Mouse (Mus musculus): ENCODE measurements around the gene Tifa. TPM values are rescaled to one million over a fixed set of nuclear protein-coding genes. Genes with fewer than 3 reads are reported as not detected.

The Tifa gene
- polyA plus RNA-seq, 1 experiment from 2014 or later, result 5.0 TPM

GRCm38 (mm10) chr3:127790234-127791055 lies 840 bp downstream of the Tifa start:
- peak overlapping the region; percentile 70 for H3K9ac ChIP-seq
- peaks cover 19% of the 10 kb centered on the region for H3K4me1 ChIP-seq
- no peaks in the 10 kb centered on the region for H3K9me3 ChIP-seq (replicated peaks)
- H3K27ac ChIP-seq, result no peak overlapping the region
- peak; percentile 81 for ATAC-seq
- H3K27me3 ChIP-seq, result peaks cover 46% of the 10 kb centered on the region
- peak overlapping the region; percentile 60 for H3K4me3 ChIP-seq
- WGBS, result under 1% methylated on average over 34 of the region's 36 CpGs
- H3K4me2 ChIP-seq, result peak overlapping the region; percentile 90
- H3K36me3 ChIP-seq (ENCODE audit: poor library complexity, severe bottlenecking), result no peaks in the 10 kb centered on the region

GRCm38 (mm10) chr3:127791056-127791483 lies 1.5 kb downstream of the Tifa start:
- Histone ChIP-seq H3K27ac (no peak overlapping the region), H3K27me3 (peaks cover 41% of the 10 kb centered on the region)
- WGBS, result 4% methylated on average over 15 of the region's 15 CpGs

DNA sequence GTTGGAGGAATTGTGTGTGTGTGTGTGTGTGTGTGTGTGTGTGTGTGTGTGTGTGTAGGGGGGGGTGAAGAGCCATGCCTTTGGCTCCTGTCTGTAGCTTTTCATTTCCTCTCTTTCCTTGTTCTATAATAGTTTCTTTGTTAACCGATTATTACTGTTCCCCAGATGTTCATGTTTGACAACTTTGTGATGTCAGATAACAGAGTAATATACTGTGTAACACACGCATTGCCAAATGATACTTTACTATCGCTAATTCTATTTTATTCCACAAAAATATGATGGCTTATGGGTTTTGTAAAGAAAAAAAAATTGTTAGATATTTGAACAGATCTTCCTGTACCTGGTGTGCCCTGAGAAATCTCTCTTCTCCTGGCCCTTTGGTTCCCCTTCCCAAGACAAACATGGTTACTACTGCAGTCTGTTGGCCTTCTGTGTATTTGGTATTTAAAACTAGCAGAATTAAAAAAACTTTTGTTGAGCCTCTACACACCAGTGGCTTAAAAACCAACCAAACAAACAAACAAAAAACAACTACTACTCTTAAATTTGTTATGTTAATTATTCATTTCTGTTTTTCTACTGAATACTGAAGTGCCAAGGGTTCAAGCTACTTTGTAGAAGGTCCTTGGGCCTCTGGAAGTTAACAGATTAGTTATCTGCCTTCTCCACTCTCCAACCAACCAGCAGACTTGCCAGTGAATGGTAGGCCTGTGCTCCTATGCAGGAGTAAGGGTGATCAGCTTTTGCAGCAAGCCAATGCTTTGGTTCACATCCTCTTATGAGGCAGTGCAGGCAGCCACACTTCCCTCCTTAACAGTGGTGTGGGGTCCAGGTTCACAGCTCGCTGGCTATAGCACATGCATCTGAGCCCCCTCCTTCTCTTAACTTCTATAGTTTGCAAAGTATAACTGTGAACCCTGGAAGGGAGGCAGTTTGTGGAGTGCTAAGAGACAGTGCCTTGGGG lies 2.3 kb downstream of the Tifa start:
- 63% methylated on average over 4 of the region's 4 CpGs for WGBS
- no peaks in the 10 kb centered on the region for H3K36me3 ChIP-seq (ENCODE audit: poor library complexity, severe bottlenecking)
- H3K4me1 ChIP-seq, result peaks cover 19% of the 10 kb centered on the region
- H3K9me3 ChIP-seq (replicated peaks), result 0 out of 2 replicates have a peak, but pooled peaks cover 2% of the 10 kb centered on the region
- no peak overlapping the region for H3K9ac ChIP-seq
- H3K4me2 ChIP-seq, result peak overlapping the region; percentile 90; the same call in 1 of the 2 replicates
- H3K27ac ChIP-seq, result no peak overlapping the region
- peaks cover 37% of the 10 kb centered on the region for H3K27me3 ChIP-seq
- no peak for ATAC-seq
- no peak overlapping the region for H3K4me3 ChIP-seq

More at GRCm38 (mm10) chr3:127791056-127791483, 1.5 kb downstream of the Tifa start:
- Histone ChIP-seq H3K9me3 (replicated peaks) (0 out of 2 replicates have a peak, but pooled peaks cover 2% of the 10 kb centered on the region), H3K4me3 (peak overlapping the region; percentile 60), H3K4me2 (peak overlapping the region; percentile 90), H3K4me1 (peaks cover 19% of the 10 kb centered on the region), H3K36me3 (ENCODE audit: poor library complexity, severe bottlenecking) (no peaks in the 10 kb centered on the region), H3K9ac (peak overlapping the region; percentile 70; the same call in 1 of the 2 replicates)
- no peak for ATAC-seq

DNA sequence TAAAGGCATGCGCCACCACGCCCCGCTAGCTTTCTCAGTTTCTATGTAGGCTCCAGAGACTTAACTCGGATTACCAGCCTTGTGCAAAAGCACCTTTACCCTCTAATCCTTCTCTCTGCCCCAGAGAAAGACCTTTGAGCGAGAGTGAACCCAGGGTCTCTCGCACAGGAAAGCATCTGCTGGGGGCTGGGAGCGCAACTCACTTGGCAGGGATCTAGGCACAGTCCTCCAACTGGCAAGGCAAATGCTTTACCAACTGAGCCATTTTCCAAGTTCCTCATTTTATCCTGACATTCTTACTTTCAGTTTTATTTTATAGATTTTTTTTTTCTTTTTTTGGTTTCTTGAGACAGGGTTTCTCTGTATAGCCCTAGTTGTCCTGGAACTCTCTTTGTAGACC lies 3.4 kb downstream of the Tifa start:
- Histone ChIP-seq H3K36me3 (ENCODE audit: poor library complexity, severe bottlenecking) (no peaks in the 10 kb centered on the region), H3K27me3 (peaks cover 33% of the 10 kb centered on the region), H3K9ac (no peak overlapping the region), H3K4me2 (no peak overlapping the region), H3K4me3 (no peak overlapping the region), H3K27ac (no peak overlapping the region), H3K9me3 (replicated peaks) (0 out of 2 replicates have a peak, but pooled peaks cover 2% of the 10 kb centered on the region), H3K4me1 (peaks cover 19% of the 10 kb centered on the region)
- ATAC-seq, result no peak
- 71% methylated on average over 7 of the region's 7 CpGs for WGBS

DNA sequence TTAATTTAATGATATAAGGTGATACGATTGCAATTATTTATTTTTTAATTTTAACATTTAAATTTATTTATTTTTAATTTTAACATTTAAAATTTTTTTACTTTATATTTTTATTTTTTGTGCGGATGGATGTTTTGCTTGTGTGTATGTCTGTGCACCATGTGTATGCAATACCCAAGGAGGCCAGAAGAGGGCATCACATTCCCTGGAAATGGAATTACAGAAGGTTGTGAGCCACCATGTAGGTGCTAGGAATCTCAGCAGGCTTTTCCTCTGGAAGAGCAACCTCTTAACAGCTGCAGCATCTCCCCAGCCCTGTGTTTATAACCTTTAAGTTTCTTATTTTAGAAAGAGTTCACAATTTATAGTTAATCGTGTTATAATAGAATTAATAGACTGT lies 6.2 kb downstream of the Tifa start:
- 0 out of 2 replicates have a peak, but pooled peaks cover 2% of the 10 kb centered on the region for H3K9me3 ChIP-seq (replicated peaks)
- peaks cover 14% of the 10 kb centered on the region for H3K27me3 ChIP-seq
- no peak for ATAC-seq
- no peak overlapping the region for H3K27ac ChIP-seq
- H3K4me2 ChIP-seq, result no peak overlapping the region
- no peak overlapping the region for H3K4me3 ChIP-seq
- H3K4me1 ChIP-seq, result peaks cover 6% of the 10 kb centered on the region; the same call in 1 of the 2 replicates
- no peak overlapping the region for H3K9ac ChIP-seq
- WGBS, result 99% methylated on average over 3 of the region's 3 CpGs
- no peaks in the 10 kb centered on the region for H3K36me3 ChIP-seq (ENCODE audit: poor library complexity, severe bottlenecking)

DNA sequence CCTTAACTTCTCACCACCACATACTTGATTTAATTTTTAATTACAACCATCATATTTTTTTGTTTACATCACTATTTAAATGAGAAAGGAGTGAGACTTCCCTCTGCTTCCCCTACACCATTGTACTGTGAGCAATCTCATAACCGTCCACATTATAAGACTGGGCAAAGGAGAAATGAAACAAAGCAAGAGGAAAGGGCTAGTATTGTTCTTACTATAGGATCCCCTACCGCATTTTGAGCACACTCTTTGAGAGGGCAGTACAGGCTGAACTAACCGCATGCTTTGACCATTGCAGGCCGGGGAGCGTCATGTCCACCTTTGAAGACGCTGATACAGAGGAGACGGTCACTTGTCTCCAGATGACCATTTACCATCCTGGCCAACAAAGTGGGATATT lies 6.7 kb downstream of the Tifa start:
- H3K4me2 ChIP-seq, result no peak overlapping the region
- peaks cover 10% of the 10 kb centered on the region for H3K27me3 ChIP-seq
- H3K27ac ChIP-seq, result no peak overlapping the region
- no peak overlapping the region for H3K9ac ChIP-seq
- no peak for ATAC-seq
- peaks cover under 1% of the 10 kb centered on the region; the same call in 1 of the 2 replicates for H3K4me1 ChIP-seq
- 0 out of 2 replicates have a peak, but pooled peaks cover 2% of the 10 kb centered on the region for H3K9me3 ChIP-seq (replicated peaks)
- no peak overlapping the region for H3K4me3 ChIP-seq
- H3K36me3 ChIP-seq (ENCODE audit: poor library complexity, severe bottlenecking), result no peaks in the 10 kb centered on the region
- WGBS, result 96% methylated on average over 7 of the region's 7 CpGs

DNA sequence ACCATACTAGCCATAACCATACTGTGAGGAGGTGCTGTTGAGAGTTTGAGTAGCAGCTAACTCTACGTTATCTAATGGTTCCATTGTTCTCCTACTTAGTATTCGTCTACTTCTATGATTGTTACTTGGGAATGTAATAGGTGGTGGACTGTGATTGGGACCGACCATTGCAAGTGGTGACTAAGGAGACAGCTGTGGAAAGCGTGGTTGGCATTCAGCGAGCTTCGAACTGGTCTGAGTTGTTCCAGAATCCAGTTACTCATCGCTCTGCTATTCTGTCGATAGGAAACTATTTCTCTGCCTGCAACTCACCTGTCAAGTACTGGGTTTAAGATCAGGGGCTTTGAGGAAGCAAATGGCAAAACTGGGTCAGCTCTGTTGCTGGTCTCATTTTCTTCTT lies 11.6 kb downstream of the Tifa start:
- H3K27me3 ChIP-seq, result no peaks in the 10 kb centered on the region
- H3K27ac ChIP-seq, result no peak overlapping the region
- H3K9ac ChIP-seq, result no peak overlapping the region
- H3K4me1 ChIP-seq, result peaks cover 3% of the 10 kb centered on the region; the same call in 1 of the 2 replicates
- H3K4me3 ChIP-seq, result no peak overlapping the region
- H3K9me3 ChIP-seq (replicated peaks), result no peaks in the 10 kb centered on the region
- H3K4me2 ChIP-seq, result no peak overlapping the region
- peaks cover 8% of the 10 kb centered on the region for H3K36me3 ChIP-seq (ENCODE audit: poor library complexity, severe bottlenecking)
- 92% methylated on average over 8 of the region's 8 CpGs for WGBS
- no peak for ATAC-seq

DNA sequence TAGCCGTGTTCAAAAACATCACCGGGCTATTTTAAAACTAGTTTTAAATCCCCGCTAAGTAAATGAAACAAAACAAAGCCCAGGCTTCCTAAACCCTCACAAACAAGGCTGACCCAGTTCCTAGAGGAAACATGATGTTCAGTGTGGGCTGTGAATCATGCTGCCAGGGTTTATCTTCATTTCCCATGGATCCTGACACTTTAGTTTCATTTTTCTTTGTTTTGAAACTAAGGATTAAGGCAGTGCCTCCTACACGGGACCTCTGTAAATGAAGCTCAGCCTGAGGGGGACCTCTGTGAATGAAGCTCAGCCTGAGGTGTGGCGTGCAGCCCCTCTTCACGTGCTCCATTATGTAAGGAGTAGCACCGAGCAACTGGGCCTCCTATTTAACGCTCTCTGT lies 13.2 kb downstream of the Tifa start:
- no peak overlapping the region for H3K4me2 ChIP-seq
- no peaks in the 10 kb centered on the region for H3K27me3 ChIP-seq
- no peak overlapping the region for H3K4me3 ChIP-seq
- peaks cover 18% of the 10 kb centered on the region for H3K36me3 ChIP-seq (ENCODE audit: poor library complexity, severe bottlenecking)
- no peak for ATAC-seq
- peaks cover 3% of the 10 kb centered on the region; the same call in 1 of the 2 replicates for H3K4me1 ChIP-seq
- no peak overlapping the region for H3K27ac ChIP-seq
- 37% methylated on average over 8 of the region's 8 CpGs for WGBS
- no peak overlapping the region for H3K9ac ChIP-seq
- H3K9me3 ChIP-seq (replicated peaks), result no peaks in the 10 kb centered on the region

DNA sequence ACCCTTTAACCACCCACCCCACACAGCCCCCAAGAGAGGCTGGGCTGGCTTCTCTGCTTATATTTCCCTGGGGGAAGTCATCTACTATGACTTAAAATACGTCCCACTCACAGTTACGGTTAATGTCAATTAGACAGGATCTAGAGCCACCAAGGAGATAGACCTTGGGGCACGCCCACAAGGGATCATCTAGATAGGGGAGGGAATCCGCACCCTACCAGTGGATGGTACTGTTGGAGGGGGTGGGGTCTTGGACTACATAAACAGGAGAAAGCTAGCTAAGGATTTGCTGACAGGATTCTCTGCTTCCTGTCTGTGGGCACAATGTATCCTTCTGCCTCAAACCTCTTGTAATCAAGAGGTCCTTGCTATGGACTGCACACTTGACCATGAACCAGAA lies 14.8 kb downstream of the Tifa start:
- ATAC-seq, result no peak
- WGBS, result 91% methylated on average over 4 of the region's 4 CpGs
- H3K27ac ChIP-seq, result no peak overlapping the region
- no peak overlapping the region for H3K4me2 ChIP-seq
- H3K36me3 ChIP-seq (ENCODE audit: poor library complexity, severe bottlenecking), result peaks cover 34% of the 10 kb centered on the region
- H3K27me3 ChIP-seq, result no peaks in the 10 kb centered on the region
- peaks cover 11% of the 10 kb centered on the region for H3K4me1 ChIP-seq
- no peaks in the 10 kb centered on the region for H3K9me3 ChIP-seq (replicated peaks)
- H3K9ac ChIP-seq, result no peak overlapping the region
- H3K4me3 ChIP-seq, result no peak overlapping the region

DNA sequence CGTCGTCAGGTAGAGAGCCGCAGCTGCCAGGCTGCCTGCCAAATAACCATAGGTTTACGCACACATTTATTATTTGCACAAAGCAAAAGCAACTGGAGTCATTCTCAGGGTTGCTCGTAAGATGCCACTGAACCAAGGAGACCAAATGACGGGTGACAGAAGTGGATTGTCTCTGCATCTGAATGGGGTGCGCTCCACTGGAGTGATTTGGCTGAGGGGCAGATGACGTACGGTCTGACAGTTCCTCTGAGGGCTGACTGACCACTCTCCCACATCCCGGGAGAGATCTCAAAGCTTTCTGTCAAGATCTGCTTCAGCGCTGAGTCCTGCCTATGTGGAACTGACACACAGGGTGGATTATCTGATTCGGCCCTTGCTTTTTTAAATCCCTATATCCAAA lies 15.5 kb downstream of the Tifa start:
- no peak overlapping the region for H3K27ac ChIP-seq
- no peak overlapping the region for H3K4me3 ChIP-seq
- 70% methylated on average over 12 of the region's 12 CpGs for WGBS
- 0 out of 2 replicates have a peak, but pooled peaks have one; percentile 17 for ATAC-seq
- peaks cover 11% of the 10 kb centered on the region for H3K4me1 ChIP-seq
- H3K9me3 ChIP-seq (replicated peaks), result no peaks in the 10 kb centered on the region
- no peak overlapping the region for H3K9ac ChIP-seq
- H3K36me3 ChIP-seq (ENCODE audit: poor library complexity, severe bottlenecking), result peaks cover 40% of the 10 kb centered on the region
- no peak overlapping the region for H3K4me2 ChIP-seq
- no peaks in the 10 kb centered on the region for H3K27me3 ChIP-seq

GRCm38 (mm10) chr3:127805991-127806390 lies 16.4 kb downstream of the Tifa start:
- ATAC-seq, result no peak
- H3K4me3 ChIP-seq, result no peak overlapping the region
- H3K9me3 ChIP-seq (replicated peaks), result no peaks in the 10 kb centered on the region
- H3K4me1 ChIP-seq, result peaks cover 11% of the 10 kb centered on the region
- 90% methylated on average over 6 of the region's 6 CpGs for WGBS
- H3K4me2 ChIP-seq, result no peak overlapping the region
- H3K27ac ChIP-seq, result 0 out of 2 replicates have a peak overlapping the region, but pooled peaks have one; percentile 44
- H3K36me3 ChIP-seq (ENCODE audit: poor library complexity, severe bottlenecking), result peaks cover 47% of the 10 kb centered on the region
- H3K27me3 ChIP-seq, result no peaks in the 10 kb centered on the region
- H3K9ac ChIP-seq, result no peak overlapping the region

Data from forebrain, embryonic 13.5 days (tissue).